Mouse (Mus musculus) erythroblast, adult 5-6 weeks (primary cell): Measurements from ENCODE around the gene Klf5. TPM values are rescaled to one million over a fixed set of nuclear protein-coding genes. Genes with fewer than 3 reads are reported as not detected.

Source experiments
- ATAC-seq: replicated peaks from 2 replicates; pipeline ENCODE4 v1.8.0; 2016; ENCODE audit warnings: moderate number of reproducible peaks, mild to moderate bottlenecking, moderate TSS enrichment, inconsistent platforms; ENCODE audit not compliant: poor library complexity, low FRiP score, severe bottlenecking
- total RNA-seq, 2 experiments: library from RNA; stranded (forward) in 1 of 2; stranded (reverse) in 1 of 2; fragments of 150-400 nt in 1 of 2; fragments of 200-764, 138-1000 nt in 1 of 2; gene quantifications; 2 replicates each; pipeline versions ENCODE4 v1.2.3 to v1.2.4; 2015 to 2017; ENCODE audit warnings: low replicate concordance in 2 of 2

Klf5 gene
- total RNA-seq, 2 experiments from 2014 or later, result 0.94 to 6.0 TPM

- no peak for ATAC-seq
Measured at GRCm38 (mm10) chr14:99362956-99363355, 64.5 kb downstream of the Klf5 start.

- no peak for ATAC-seq
Measured at GRCm38 (mm10) chr14:99364007-99364784, 65.7 kb downstream of the Klf5 start.

Other genes with a start within 250 kb of the Klf5 start
- gene Pibf1, start 199.3 kb upstream of the Klf5 start, total RNA-seq (2015; ENCODE audit: low replicate concordance), result 9.6 and 14.2 TPM in 2 replicates
- 7.3 and 11.7 TPM in 2 replicates for gene Pibf1, start 199.3 kb upstream of the Klf5 start, total RNA-seq (2017; ENCODE audit: low replicate concordance)
- gene Dis3, start 198.9 kb upstream of the Klf5 start, total RNA-seq (2015; ENCODE audit: low replicate concordance), result 7.3 and 12.7 TPM in 2 replicates
- gene Dis3, start 198.9 kb upstream of the Klf5 start, total RNA-seq (2017; ENCODE audit: low replicate concordance), result 8.9 and 9.8 TPM in 2 replicates